In genomic region chr11:11564266-11565044, GRCm38 (mm10) we compare ENCODE assay signal across 8 mouse cellular contexts.
DNase-seq lines count a peak whose midpoint lies in the region; TF ChIP-seq lines count a peak whose summit lies in the region.

No protein-coding gene starts in this region.

- H3K36me3 ChIP-seq in macrophage (ENCODE audit: inconsistent target): no peaks in the 10 kb centered on the region

- H3K27ac ChIP-seq in bone marrow, adult 2 months (ENCODE audit: control insufficient read depth, insufficient read depth, low read depth, low read length, poor library complexity): peak overlapping the region; percentile 92
- H3K27ac ChIP-seq in macrophage: peak overlapping the region; percentile 73

- WGBS in bone marrow, adult 2 months: 6% methylated on average over 7 of the region's 7 CpGs
- 18% methylated on average over 7 of the region's 7 CpGs for WGBS in macrophage (ENCODE audit: missing documents)

- peak; percentile 94 for DNase-seq in heart, adult 11 months
- no peak for DNase-seq in heart, postnatal 4 days
- peak; percentile 30 for DNase-seq in 3T3-L1 (ENCODE audit: low read depth, low spot score)
- DNase-seq in retina, embryonic 14.5 days (ENCODE audit: low spot score): no peak
- no peak for DNase-seq in adipocyte (ENCODE audit: low spot score)
- DNase-seq in left cerebral cortex, adult 9 months (ENCODE audit: low spot score in 2 of 2): no peak

- no peak for TF ChIP-seq CTCF in bone marrow, adult 2 months (IDR thresholded peaks at IDR 0.05; ENCODE audit: control insufficient read depth, insufficient read depth, low read length)

- H3K4me3 ChIP-seq in bone marrow, adult 2 months (replicated peaks; ENCODE audit: control insufficient read depth, low read depth, low read length): no peak overlapping the region
- no peak overlapping the region for H3K4me3 ChIP-seq in macrophage (ENCODE audit: inconsistent target)

- no peaks in the 10 kb centered on the region for H3K79me2 ChIP-seq in macrophage (ENCODE audit: inconsistent target)

- peaks cover 23% of the 10 kb centered on the region for H3K4me1 ChIP-seq in bone marrow, adult 2 months (ENCODE audit: control insufficient read depth, insufficient read depth, low read length)

- TF ChIP-seq POLR2A in bone marrow, adult 2 months (IDR thresholded peaks at IDR 0.05; ENCODE audit: borderline replicate concordance, control insufficient read depth, low read depth, low read length): no peak

Comparison
In these comparisons a context has a peak if more than half of its experiments do, and no peak if none do; other contexts are left out.
1. DNase-seq: peak in heart, adult 11 months (single experiment) and 3T3-L1 (single experiment); none in heart, postnatal 4 days (single experiment), retina, embryonic 14.5 days (single experiment), adipocyte (single experiment) and left cerebral cortex, adult 9 months (0 of 2).